Mouse (Mus musculus) CD4-positive, CD25-positive, alpha-beta regulatory T cell, adult 2 months (primary cell): ENCODE results near the gene Bdkrb1.
A peak's percentile ranks its signal among the peaks of the same experiment; 100 is the strongest.

Experiments used
- DNase-seq: peaks from one replicate; pipeline ENCODE4 v3.0.0-alpha.2; 2012; ENCODE audit warnings: low read depth, low spot score

Bdkrb1 gene

DNA sequence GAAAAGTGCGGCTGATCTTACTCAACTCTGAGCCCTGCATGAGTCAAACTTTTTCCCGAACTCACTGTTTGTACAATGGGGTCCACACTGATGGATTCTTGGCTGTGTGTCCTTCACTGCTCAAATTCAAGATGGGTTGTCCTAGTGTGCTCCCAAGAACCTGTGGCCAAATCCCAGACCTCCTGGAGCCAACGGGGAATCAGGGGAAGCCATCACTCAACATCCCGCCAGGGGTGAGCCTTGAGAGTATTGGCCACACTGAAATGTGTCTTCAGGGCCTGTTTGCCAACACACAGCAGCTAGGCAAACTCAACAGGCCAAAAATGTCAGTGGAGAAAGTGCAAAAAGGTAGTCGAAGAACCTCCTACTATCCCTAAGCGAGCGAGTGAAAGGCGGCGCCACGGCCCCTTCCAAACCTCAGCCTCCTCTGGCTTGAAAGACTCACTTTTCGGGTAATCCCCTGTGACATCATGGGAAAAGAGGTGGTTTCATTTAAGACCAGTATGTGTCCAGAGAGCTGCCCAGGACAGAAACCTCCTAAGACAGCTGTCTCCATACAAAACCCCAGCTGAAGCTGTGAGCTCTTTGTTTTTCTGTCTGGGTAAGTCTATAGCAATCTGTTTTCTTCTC, at the start of gene Bdkrb1:
Bdkrb1 (plus strand) TSS at position 505 of the 630 bp plus-strand sequence.
- DNase-seq: no peak

- no peak for DNase-seq
Observed at GRCm38 (mm10) chr12:105554151-105554772, 48.6 kb upstream of the Bdkrb1 start.

DNA sequence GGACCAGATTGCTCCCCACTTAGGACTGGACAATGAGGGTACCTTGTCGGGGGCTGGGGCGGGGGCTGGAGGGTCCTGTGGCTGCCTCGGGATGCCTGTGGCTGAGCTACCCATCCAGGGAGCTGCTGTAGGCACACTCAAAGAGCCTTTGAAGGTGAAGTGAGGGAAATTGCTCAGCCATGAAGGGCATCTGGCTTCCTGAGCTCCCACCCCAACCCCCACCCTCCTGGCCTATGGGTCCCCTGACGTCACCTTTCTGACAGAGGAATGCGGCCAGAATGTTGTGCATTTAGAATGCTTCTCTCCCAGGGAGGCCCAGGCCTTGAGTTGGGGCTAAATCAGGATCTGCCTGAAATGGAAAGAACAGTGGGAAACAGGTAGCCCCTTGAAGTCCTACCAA, 47.7 kb upstream of the Bdkrb1 start:
- DNase-seq: no peak

DNA sequence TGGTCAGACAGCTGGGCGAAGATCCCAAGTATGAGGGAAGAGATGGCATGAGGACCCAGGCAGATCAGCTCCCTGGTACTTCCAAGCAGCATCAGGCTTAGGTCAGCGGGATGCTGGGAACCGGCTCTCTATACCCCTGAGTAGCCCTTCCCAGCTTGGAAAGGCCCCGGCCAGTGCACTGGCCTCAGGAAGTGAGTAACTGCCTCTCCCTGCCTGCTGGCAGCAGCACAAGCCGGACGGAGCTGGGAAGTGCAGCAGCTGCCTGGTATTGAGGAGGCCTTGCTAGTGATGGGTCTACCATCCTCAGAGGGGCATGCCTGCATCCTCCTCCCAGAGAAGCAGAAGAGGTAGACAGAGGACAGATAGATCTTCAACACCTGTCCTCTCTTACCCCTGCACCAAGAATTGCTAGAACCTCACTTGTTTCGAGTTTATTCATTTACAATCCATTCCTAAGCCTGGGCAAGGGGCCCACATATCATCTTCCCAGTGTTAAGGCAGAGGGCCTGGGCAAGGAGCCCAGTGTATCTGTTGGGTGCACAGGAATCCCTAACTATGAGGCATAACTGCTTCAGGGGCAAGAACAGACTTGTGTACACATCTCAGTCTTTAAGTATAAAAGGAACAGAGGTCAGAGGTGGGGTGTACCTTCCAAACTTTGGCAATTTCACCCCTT, 45.5 kb upstream of the Bdkrb1 start:
- DNase-seq: no peak

DNA sequence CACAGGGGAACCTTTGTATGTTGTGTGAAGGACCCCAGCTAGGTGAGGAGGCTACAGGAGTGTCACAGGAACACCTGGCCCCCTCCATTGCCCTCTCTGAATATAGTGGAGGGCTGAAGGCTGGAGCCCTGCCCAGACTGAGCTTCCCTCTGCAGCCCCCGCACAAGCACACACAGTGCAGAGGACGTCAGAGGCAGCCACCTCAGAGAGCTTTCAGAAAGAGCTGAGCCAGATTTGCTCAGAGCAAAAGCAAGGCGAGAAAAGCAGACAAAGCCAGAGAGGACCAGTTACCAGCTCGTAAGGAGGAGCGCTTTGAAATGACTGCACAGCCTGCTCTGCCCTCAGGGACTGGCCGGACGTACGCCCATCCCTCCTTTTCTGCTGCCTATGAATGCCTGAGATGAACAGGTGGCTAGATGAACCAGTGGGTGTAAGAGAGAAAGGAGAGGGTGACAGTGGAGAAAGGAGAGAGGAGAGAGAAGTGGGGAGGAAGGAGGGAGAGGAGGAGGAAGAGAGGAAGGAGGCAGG, 41.8 kb upstream of the Bdkrb1 start:
- DNase-seq: no peak

DNA sequence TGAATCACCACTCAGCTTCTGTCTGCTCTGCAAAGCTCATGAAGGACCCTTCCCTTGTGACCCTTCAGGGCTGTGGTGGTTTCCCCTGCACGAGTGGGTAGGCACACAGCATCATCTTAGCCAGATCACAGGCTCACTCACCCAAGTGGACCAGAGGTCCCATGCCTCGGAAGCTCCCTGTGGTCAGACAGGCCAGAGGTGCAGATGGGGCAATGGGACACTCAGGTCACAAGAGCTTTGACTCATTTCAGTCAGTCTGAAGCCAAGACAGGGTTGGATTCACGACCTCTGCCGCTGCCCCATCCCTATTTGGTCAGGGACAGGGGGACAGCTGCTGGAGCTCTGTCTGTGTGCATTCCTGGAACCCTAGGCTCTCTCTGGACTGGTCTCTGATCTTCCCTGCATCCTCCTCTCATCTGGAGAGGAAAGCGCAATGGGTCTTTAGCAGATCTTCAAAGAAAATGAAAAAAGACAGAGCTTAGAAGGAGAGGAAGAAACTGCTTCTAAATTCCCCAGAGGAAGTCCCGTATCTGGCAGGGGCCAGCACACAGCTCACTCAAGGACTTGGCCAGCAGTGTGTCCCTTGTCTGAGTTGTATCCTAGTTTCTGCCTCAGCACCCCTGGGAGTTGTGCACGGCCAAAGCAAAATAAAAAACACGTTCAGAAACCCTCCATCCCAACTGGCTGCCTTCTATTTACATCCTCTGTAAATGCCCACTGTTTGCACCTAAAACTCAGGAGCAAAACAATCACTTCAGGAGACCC, 40.6 kb upstream of the Bdkrb1 start:
- no peak for DNase-seq

DNA sequence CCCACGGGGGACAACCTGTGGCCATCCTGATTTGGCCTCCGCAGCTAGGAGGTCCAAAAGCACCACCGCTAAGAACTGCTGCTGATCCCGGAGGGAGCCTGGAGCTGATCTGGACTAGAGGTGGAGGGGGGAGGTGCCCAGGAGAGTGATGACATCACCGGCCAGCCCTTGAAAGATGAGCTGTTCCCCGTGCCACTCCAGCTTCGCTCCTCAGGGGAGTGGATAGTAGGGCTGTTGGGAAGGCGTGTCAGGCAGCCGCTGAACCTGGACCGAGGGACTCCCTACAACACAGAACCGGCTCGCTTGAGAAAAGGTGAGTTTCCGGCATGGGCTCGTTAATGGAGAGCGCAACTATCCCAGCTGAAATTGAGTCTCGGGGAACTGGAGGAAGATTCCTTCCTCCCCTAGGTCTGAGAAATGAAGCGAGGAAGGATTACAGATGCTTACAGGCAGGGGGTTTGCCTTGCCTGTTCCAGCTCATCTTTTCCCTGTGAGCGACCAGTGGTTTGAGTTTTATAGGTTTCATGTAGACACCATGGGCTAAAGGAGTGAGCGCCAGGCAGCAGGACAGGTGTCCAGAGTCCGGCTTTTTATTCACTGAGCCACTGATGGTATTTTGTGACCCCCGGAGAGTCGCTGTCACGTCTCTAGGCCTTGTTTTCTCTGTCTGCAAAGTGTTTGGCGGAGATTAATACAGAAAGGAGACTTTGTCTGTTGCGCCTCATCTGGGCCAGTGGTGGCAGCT, 39.8 kb upstream of the Bdkrb1 start, which contains the start of gene Bdkrb2:
Bdkrb2 (plus strand) TSS at position 291 of the 745 bp plus-strand sequence.
- no peak for DNase-seq

- DNase-seq: no peak
Observed at GRCm38 (mm10) chr12:105563726-105564275, 39.1 kb upstream of the Bdkrb1 start.

GRCm38 (mm10) chr12:105565221-105565620, 37.7 kb upstream of the Bdkrb1 start:
- DNase-seq: no peak

DNA sequence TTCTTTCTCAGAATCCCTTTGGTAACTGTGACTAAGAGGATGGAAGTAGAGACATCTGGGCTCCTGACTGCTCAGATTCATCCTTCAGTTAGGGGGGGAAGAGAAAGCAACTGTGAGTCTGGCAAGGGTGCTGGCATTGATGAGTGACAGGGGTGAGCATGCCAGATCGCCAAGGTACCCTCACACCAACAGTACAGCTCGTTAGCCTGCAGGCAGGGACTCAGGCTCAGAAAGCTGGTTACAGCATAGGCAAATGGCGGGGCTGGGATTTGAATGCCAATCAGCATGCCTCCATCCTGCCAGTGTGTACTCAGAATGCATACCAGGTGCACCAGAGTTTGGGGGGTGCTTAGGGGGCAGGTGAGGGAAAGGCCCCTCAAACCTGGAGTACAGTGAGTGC, 31.0 kb upstream of the Bdkrb1 start:
- no peak for DNase-seq

DNA sequence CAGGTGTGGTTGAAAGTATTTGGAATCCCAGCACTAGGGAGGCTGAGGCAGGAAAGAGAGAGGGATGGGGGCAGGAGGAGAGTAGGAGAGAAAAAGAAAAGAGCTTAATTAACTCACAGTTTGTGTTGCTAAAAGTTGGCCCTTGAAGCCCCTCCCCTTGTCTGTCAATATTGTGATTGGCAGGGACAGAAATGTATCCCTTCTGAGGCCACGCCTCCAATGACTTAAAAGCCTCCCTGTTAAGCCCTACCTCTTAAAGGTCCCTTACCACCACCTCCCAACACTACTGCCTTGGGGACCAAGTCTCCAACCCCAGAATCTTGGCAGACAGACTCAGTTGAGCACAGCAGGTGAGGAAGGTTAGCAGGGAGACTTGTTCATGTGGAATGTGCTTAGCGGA, 30.3 kb upstream of the Bdkrb1 start:
- DNase-seq: no peak

DNA sequence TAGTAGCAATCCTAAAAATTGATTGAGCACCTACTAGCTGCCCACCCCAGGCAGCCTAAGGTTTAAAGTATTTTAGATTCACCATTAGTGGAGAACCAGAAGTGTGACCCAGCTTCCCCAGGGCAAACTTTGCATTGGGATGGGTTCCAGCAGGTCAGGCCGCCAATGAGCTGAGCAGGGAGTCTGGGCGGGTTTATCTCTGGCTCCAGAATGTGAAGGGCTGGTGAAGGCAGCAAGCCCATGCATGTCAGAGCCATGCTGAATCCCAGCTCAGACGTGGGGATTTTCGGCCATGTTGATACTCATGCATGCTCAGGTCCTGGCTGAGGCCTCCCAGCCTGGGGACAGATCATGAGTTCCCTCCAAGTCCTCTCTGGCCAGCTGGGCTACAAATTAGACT, 28.5 kb upstream of the Bdkrb1 start:
- DNase-seq: no peak

DNA sequence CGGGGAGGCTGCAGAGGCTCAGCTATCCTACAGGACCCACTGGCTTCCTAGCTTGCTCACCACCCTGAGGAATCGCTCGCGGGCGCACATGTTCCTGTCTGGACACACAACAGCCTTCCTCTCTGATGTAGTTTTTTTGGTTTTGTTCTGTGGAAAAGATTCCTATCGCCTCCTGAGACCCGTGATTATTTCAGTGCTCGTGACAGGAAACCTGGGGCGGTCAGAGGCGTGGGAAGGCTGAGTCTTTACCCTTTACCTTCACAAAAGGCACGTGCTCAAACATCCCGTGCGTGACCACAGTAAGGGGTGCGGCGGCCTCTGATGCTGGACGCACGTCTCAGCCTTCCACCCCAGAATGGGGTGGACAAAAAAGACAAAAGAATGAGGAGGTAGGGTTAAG, 22.4 kb upstream of the Bdkrb1 start:
- no peak for DNase-seq

GRCm38 (mm10) chr12:105582486-105582885, 20.4 kb upstream of the Bdkrb1 start:
- no peak for DNase-seq

DNA sequence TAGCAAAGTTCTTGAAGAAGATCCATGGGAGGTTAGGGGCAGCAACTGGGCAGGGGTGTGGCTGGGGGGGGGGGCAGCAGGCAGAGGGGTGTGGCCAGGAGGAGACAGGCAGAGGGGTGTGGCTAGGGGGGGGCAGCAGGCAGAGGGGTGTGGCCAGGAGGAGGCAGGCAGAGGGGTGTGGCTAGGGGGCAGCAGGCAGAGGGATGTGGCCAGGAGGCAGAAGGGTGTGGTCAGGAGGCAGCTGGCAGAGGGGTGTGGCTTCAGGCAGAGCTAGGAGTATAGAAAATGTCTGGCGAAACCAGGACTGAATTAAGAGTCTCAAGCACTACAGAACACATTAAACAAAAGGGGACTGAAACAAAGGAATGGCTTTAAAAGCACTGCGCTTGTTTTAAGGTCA, 19.4 kb upstream of the Bdkrb1 start:
- peak; percentile 8 for DNase-seq

DNA sequence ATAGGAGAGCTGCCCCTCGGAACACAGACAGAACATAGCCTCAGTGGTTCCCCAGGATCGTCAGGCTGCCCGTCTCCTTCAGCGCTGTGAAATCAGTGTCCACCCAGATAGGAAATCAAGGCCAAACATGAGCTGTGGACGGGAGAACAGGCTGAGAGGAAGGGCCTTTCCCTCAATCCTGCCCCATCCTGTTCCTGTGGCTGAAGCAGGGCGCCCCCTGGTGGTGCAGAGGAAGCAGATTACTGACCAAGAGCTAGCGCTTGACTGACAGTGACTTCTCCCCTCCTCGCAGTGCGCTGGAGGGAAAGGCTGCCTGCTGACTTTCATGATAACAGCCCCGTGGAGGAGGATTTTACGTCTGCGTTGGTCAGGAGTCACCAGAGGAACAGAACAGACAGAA, 18.0 kb upstream of the Bdkrb1 start:
- DNase-seq: peak; percentile 63

DNA sequence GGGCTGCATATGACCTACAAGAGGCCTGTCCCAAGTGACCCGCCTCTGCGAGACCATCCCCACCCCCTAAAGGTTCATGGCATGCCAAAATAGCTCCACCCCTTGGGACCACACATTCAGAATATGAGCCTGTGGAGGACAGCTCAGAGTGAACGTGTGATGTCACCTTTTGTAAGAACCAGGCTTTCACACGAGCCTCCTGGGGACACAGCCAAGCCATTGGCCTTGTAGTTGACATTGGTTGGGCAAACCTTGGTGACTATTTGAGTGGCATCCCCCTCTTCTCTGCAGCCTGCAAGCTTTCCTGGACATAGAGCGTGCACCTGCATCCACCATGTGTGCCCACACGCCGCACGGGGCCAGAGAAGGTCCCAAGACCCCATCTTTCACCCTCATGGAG, 15.4 kb upstream of the Bdkrb1 start:
- no peak for DNase-seq

GRCm38 (mm10) chr12:105590786-105591185, 12.1 kb upstream of the Bdkrb1 start:
- no peak for DNase-seq

- no peak for DNase-seq
Observed at GRCm38 (mm10) chr12:105592361-105592761, 10.5 kb upstream of the Bdkrb1 start.

GRCm38 (mm10) chr12:105593471-105593870, 9.4 kb upstream of the Bdkrb1 start:
- no peak for DNase-seq

- no peak for DNase-seq
Observed at GRCm38 (mm10) chr12:105597135-105597534, 5.8 kb upstream of the Bdkrb1 start.
